Mouse (Mus musculus): Measurements from ENCODE around the gene Pet100.

DNA sequence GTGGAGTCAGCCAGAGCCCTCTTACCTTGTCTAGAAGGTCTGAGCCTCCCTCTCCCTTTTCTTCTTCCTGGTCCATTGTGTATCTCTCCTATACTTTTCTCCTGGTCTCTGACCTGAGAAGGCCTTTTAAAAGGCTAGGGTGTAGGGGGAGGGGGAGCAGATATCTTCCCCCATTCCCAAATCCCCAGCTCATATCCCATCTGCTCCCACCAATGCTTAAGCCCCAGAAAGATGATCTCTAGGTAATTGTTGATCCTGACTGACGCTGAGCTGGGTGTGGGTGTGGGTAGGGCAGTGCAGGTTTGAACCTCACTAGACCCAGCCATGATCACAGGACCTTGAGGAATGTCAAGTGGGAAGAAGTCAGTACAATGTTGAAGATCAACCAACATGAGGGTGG, 4.1 kb downstream of the Pet100 start, which contains the start of gene Pcp2:
- TF ChIP-seq GATA1 (IDR thresholded peaks at IDR 0.05; ENCODE audit: borderline replicate concordance, low read length), result no peak
- no peak for TF ChIP-seq FLI1 (IDR thresholded peaks at IDR 0.05; ENCODE audit: low read length)
